Mouse (Mus musculus) spleen, adult 18-20 months (tissue): Measurements from ENCODE around the gene Lhcgr.
"Not testable (repeated sequence)": the region's sequence is repeated elsewhere in the genome, so short reads cannot be mapped to it uniquely, and the experiment has no call there.

Source experiments
- DNase-seq, 2 experiments: peaks; one replicate each; pipeline ENCODE4 v3.0.0; 2022; ENCODE audit warnings: mixed read lengths in 2 of 2

The Lhcgr gene

GRCm38 (mm10) chr17:88791440-88792152 lies at the start of gene Lhcgr:
Lhcgr (minus strand) TSS chr17:88791990.
- no peak for DNase-seq

GRCm38 (mm10) chr17:88817601-88818000 lies 25.8 kb upstream of the Lhcgr start:
- no peak for DNase-seq

- DNase-seq = not testable (repeated sequence)
Measured at GRCm38 (mm10) chr17:88812943-88813342, 21.2 kb upstream of the Lhcgr start.

GRCm38 (mm10) chr17:88810807-88811206 lies 19.0 kb upstream of the Lhcgr start:
- DNase-seq = no peak

GRCm38 (mm10) chr17:88806421-88806820 lies 14.6 kb upstream of the Lhcgr start:
- no peak for DNase-seq

GRCm38 (mm10) chr17:88803441-88803840 lies 11.7 kb upstream of the Lhcgr start:
- no peak for DNase-seq

GRCm38 (mm10) chr17:88790680-88791079 lies 1.1 kb downstream of the Lhcgr start:
- no peak for DNase-seq

GRCm38 (mm10) chr17:88788392-88788791 lies 3.4 kb downstream of the Lhcgr start:
- DNase-seq = no peak

- DNase-seq = no peak
Measured at GRCm38 (mm10) chr17:88786881-88787280, 4.9 kb downstream of the Lhcgr start.

- no peak for DNase-seq
Measured at GRCm38 (mm10) chr17:88786385-88786784, 5.4 kb downstream of the Lhcgr start.

- DNase-seq = no peak
Measured at GRCm38 (mm10) chr17:88779148-88779547, 12.6 kb downstream of the Lhcgr start.

- no peak for DNase-seq
Measured at GRCm38 (mm10) chr17:88774103-88774526, 17.7 kb downstream of the Lhcgr start.

- DNase-seq = no peak
Measured at GRCm38 (mm10) chr17:88770081-88770480, 21.7 kb downstream of the Lhcgr start.

- DNase-seq = no peak
Measured at GRCm38 (mm10) chr17:88769283-88769859, 22.4 kb downstream of the Lhcgr start.

- DNase-seq = no peak
Measured at GRCm38 (mm10) chr17:88766857-88767256, 24.9 kb downstream of the Lhcgr start.

- DNase-seq = no peak
Measured at GRCm38 (mm10) chr17:88764136-88764485, 27.7 kb downstream of the Lhcgr start.

GRCm38 (mm10) chr17:88763396-88764135 lies 28.2 kb downstream of the Lhcgr start:
- DNase-seq = no peak

GRCm38 (mm10) chr17:88758003-88758437 lies 33.8 kb downstream of the Lhcgr start:
- DNase-seq = no peak

- no peak for DNase-seq
Measured at GRCm38 (mm10) chr17:88755776-88756175, 36.0 kb downstream of the Lhcgr start.

GRCm38 (mm10) chr17:88753472-88753857 lies 38.3 kb downstream of the Lhcgr start:
- no peak for DNase-seq

GRCm38 (mm10) chr17:88752827-88753471 lies 38.8 kb downstream of the Lhcgr start:
- peak; percentile 17 to 39 for DNase-seq

GRCm38 (mm10) chr17:88749646-88750045 lies 42.1 kb downstream of the Lhcgr start:
- no peak for DNase-seq

GRCm38 (mm10) chr17:88706231-88706649 lies 85.5 kb downstream of the Lhcgr start:
- DNase-seq = no peak
